Mouse (Mus musculus): ENCODE results near the gene Vps11. TPM values are rescaled to one million over a fixed set of nuclear protein-coding genes. Genes with fewer than 3 reads are reported as not detected.
"Not testable (repeated sequence)": the region's sequence is repeated elsewhere in the genome, so short reads cannot be mapped to it uniquely, and the experiment has no call there.

The Vps11 gene
- polyA plus RNA-seq, 1 experiment from 2014 or later, result 19.7 TPM

DNA sequence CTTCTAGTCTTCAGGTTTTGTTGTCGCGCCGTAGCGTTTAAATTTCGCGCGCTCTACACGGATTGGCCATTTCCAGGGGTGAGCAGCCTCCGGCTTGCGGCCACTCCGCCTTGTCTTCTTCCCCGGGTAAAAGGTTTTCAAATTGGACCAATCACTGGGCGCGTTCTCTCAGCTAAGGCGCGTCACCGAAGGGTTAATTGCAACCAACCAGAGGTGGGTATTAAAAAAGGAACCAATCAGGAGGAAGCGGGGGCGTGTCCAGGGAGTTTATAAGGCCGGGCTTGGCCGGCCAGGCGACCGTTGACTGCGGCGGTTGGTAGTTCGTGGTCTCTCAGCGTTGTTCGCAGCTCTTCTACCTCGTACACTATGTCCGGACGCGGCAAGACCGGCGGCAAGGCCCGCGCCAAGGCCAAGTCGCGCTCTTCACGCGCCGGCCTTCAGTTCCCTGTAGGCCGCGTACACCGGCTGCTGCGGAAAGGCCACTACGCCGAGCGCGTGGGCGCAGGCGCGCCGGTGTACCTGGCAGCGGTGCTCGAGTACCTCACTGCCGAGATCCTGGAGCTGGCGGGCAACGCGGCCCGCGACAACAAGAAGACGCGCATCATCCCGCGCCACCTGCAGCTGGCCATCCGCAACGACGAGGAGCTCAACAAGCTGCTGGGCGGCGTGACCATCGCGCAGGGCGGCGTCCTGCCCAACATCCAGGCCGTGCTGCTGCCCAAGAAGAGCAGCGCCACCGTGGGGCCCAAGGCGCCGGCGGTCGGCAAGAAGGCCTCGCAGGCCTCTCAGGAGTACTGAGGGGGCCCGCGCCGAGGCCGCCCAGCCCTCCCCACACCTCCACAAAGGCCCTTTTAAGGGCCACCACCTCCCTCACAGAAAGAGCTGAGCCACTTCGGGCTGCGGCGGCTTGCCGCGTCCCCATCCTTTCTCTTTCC is 26.8 kb downstream of the Vps11 start, which contains the start of gene H2afx:
Gene H2afx, plus strand, starts transcription at position 299 of the 935 bp plus-strand sequence.
- peaks cover 17% of the 10 kb centered on the region for H3K4me1 ChIP-seq (replicated peaks)
- peak within 1 kb of the TSS; percentile 98 for H3K9ac ChIP-seq
- under 1% methylated on average over 91 of the region's 91 CpGs for WGBS
- H3K27ac ChIP-seq (ENCODE audit: poor library complexity, severe bottlenecking), result peak within 1 kb of the TSS; percentile 99
- H3K9me3 ChIP-seq (replicated peaks), result no peaks in the 10 kb centered on the region
- peak; percentile 93 for ATAC-seq (ENCODE audit: insufficient number of reproducible peaks, low FRiP score)
- H3K27me3 ChIP-seq (replicated peaks), result no peaks in the 10 kb centered on the region
- H3K4me3 ChIP-seq, result peak within 1 kb of the TSS; percentile 95
- peaks cover 70% of the 10 kb centered on the region for H3K36me3 ChIP-seq
- peak within 1 kb of the TSS; percentile 69 for H3K4me2 ChIP-seq

DNA sequence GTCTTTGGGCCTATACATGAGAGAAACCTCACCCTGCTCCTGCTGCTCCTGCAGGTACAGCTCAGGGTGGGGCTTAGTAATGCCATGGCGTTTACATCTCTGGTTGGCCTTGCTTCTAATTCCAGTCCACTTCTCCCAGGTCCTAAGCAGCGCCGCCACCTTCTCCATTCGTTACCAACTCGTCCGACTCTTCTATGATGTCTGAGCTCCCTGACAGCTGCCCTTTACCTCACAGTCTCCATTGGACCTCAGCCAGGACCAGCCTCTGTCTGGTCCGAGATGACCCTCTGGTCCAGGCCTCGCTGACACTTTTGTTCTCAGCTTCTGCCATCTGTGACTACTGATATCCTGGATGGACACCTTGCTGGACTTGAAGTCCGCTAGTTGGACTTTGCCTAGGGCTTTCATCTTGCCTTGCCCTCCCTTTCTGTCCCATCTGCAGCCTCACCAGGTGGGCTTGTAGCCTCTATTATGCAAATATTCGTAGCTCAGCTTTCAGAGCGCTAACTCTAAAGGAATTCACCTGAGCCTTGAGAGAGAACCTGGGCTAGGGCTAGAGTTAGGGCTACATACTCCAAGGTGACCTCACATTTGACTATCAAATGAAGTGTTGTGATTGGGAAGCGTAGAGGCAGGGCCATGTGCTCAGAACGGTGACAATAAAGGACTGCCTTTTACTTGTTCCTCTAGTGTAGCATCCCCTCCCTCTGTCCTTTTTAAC is 28.4 kb downstream of the Vps11 start:
- Histone ChIP-seq H3K4me3 (no peak overlapping the region), H3K27ac (ENCODE audit: poor library complexity, severe bottlenecking) (no peak overlapping the region), H3K4me1 (replicated peaks) (peaks cover 17% of the 10 kb centered on the region), H3K36me3 (peaks cover 69% of the 10 kb centered on the region), H3K9me3 (replicated peaks) (no peaks in the 10 kb centered on the region), H3K4me2 (no peak overlapping the region), H3K9ac (no peak overlapping the region), H3K27me3 (replicated peaks) (no peaks in the 10 kb centered on the region)
- WGBS, result 93% methylated on average over 13 of the region's 13 CpGs
- no peak for ATAC-seq (ENCODE audit: insufficient number of reproducible peaks, low FRiP score)

DNA sequence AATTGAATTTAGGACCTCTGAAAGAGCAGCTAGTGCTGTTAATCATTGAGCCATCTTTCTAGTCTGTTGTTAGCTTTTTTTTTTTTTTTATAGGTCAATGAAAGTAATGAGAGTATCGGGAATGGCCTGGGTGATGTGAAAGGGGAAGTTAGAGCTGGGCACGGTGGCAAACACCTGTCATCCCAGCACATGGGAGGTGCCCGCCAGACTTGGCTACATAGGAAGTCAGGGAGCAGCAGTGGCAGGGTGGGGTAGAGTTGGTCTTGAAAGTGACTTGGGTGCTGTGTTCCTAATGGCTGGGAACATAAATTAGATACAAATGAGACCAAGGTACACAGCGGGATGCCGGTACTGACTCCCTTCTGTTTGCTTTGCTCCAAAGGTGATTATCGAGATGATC is 30.7 kb downstream of the Vps11 start:
- no peaks in the 10 kb centered on the region for H3K27me3 ChIP-seq (replicated peaks)
- peaks cover 54% of the 10 kb centered on the region for H3K36me3 ChIP-seq
- H3K9me3 ChIP-seq (replicated peaks), result no peaks in the 10 kb centered on the region
- H3K9ac ChIP-seq, result no peak overlapping the region
- WGBS, result 94% methylated on average over 6 of the region's 6 CpGs
- H3K4me3 ChIP-seq, result no peak overlapping the region
- H3K4me1 ChIP-seq (replicated peaks), result peaks cover 10% of the 10 kb centered on the region
- no peak overlapping the region for H3K4me2 ChIP-seq
- ATAC-seq (ENCODE audit: insufficient number of reproducible peaks, low FRiP score), result no peak
- H3K27ac ChIP-seq (ENCODE audit: poor library complexity, severe bottlenecking), result no peak overlapping the region

DNA sequence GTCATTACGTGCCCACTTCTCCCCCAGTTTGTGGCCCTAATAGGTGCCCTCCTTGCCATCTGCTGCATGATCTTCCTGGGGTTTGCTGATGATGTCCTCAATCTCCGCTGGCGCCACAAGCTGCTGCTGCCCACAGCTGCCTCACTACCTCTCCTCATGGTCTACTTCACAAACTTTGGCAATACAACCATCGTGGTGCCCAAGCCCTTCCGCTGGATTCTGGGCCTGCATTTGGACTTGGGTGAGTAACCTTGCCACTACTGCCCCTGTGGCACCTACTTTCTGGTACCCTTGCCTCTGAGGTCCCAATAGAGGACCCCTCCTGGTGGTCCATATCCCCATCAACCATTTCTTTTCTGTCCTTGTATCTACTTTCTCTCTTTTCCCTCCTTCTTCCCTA is 33.5 kb downstream of the Vps11 start:
- no peak for ATAC-seq (ENCODE audit: insufficient number of reproducible peaks, low FRiP score)

DNA sequence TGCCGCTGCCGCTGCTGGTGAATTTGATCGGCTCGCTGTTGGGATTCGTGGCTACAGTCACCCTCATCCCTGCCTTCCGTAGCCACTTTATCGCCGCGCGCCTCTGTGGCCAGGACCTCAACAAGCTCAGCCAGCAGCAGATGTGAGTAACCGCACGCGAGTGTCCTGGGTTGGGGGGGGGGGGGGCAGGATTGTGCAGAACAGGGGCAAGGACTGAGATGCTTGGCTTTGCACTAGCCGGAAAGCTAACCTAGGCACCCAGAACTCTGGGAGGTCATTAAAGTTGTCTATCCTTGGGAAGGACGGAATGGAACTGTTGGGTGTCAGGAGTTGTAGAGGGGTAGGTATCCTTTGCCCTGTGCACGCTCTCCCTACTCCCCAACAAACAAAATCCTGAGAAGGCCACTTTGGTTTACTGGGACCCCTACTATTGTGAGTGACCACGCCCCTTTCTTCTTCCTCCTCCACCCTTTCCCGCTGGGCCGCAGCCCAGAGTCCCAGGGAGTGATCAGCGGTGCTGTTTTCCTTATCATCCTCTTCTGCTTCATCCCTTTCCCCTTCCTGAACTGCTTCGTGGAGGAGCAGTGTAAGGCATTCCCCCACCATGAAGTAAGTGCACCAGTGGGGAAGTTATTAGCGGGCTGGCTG is 34.3 kb downstream of the Vps11 start:
- Histone ChIP-seq H3K4me2 (peak overlapping the region; percentile 72), H3K9ac (peak overlapping the region; percentile 90), H3K4me1 (replicated peaks) (peaks cover 12% of the 10 kb centered on the region), H3K36me3 (peaks cover 36% of the 10 kb centered on the region), H3K9me3 (replicated peaks) (no peaks in the 10 kb centered on the region), H3K27me3 (replicated peaks) (no peaks in the 10 kb centered on the region), H3K4me3 (peak overlapping the region; percentile 73), H3K27ac (ENCODE audit: poor library complexity, severe bottlenecking) (peak overlapping the region; percentile 95)
- peak; percentile 71 for ATAC-seq (ENCODE audit: insufficient number of reproducible peaks, low FRiP score)
- WGBS, result 0% methylated on average over 22 of the region's 22 CpGs

More for the DNA sequence above, 33.5 kb downstream of the Vps11 start:
- H3K27ac ChIP-seq (ENCODE audit: poor library complexity, severe bottlenecking), result peak overlapping the region; percentile 95; the same call in 1 of the 2 replicates
- no peaks in the 10 kb centered on the region for H3K9me3 ChIP-seq (replicated peaks)
- 90% methylated on average over 5 of the region's 5 CpGs for WGBS
- H3K36me3 ChIP-seq, result peaks cover 43% of the 10 kb centered on the region
- H3K9ac ChIP-seq, result peak overlapping the region; percentile 90
- peaks cover 12% of the 10 kb centered on the region for H3K4me1 ChIP-seq (replicated peaks)
- H3K27me3 ChIP-seq (replicated peaks), result no peaks in the 10 kb centered on the region
- peak overlapping the region; percentile 72 for H3K4me2 ChIP-seq
- peak overlapping the region; percentile 73 for H3K4me3 ChIP-seq

DNA sequence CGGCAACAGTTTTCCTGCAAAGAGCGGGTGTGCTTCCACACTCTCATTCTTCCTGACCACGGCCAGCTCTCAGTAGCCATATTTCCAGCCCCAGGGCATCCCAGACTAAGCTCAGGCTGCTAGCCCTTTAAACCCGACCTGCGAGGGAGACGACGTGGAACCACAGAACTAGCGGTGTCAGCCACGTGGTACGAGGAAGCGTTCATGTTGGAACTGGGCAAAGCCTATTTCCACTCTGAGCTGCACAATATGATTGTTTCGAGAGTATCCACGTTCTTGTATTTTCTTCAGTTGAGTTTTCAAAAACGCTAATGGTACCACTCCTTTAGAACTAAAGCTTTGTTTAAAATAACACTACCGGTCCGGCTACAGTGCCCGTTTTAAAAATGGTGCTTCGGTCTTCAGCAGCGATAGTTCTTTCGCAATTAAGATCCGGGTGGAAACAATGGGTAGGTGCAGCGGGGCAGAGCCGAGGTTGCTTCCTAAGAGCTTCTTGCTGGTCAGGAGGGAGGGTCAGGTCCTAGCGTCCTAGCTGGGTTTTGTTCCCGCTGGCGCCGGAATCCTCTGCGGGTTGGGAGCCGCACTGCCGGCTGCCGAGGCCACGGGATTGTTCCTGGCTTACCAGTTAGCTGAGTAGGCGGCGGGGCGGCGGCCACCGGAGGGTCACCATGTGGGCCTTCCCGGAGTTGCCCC is 35.0 kb downstream of the Vps11 start:
- Histone ChIP-seq H3K9me3 (replicated peaks) (no peaks in the 10 kb centered on the region), H3K36me3 (peaks cover 30% of the 10 kb centered on the region), H3K27ac (ENCODE audit: poor library complexity, severe bottlenecking) (peak overlapping the region; percentile 95), H3K4me1 (replicated peaks) (peaks cover 12% of the 10 kb centered on the region), H3K27me3 (replicated peaks) (no peaks in the 10 kb centered on the region), H3K4me2 (peak overlapping the region; percentile 72), H3K4me3 (peak overlapping the region; percentile 73), H3K9ac (peak overlapping the region; percentile 90)
- under 1% methylated on average over 38 of the region's 38 CpGs for WGBS
- peak; percentile 91 for ATAC-seq (ENCODE audit: insufficient number of reproducible peaks, low FRiP score)

DNA sequence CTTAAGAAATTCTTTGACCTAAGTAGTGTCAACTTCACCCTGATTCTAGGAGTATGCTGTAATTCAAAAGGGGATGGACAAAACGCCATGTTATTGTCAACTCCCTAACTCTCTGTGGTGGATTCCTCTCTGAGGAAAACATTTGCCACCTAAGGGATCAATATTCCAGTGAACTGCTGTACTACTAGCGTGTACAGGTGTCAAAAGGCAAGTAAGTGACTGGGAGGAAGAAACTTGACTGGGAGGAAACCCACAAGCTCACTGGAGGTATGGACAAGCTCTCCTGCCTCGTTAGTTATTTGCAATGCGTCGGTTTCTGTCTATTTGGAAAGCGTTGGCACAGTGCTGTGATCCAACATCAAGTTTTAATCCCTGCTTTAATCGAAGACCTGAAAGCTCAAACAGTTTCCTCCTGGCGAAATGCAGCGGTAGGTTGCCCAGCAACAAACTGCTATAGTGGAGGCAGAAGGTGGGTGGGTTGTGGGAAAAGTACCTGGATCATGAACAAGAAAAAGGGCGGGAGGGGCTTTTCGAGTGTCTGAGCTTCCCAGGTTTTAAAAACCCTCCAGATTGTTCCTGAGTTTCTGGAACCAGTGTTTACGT is 35.6 kb downstream of the Vps11 start, which contains the start of gene Dpagt1:
Gene Dpagt1, plus strand, starts transcription at position 252 of the 603 bp plus-strand sequence.
- peak within 1 kb of the TSS; percentile 73 for H3K4me3 ChIP-seq
- 3% methylated on average over 12 of the region's 12 CpGs for WGBS
- H3K9ac ChIP-seq, result peak within 1 kb of the TSS; percentile 90
- no peak for ATAC-seq (ENCODE audit: insufficient number of reproducible peaks, low FRiP score)
- H3K9me3 ChIP-seq (replicated peaks), result no peaks in the 10 kb centered on the region
- H3K4me1 ChIP-seq (replicated peaks), result peaks cover 14% of the 10 kb centered on the region
- H3K27me3 ChIP-seq (replicated peaks), result no peaks in the 10 kb centered on the region
- H3K27ac ChIP-seq (ENCODE audit: poor library complexity, severe bottlenecking), result peak within 1 kb of the TSS; percentile 95
- H3K4me2 ChIP-seq, result peak within 1 kb of the TSS; percentile 72
- peaks cover 23% of the 10 kb centered on the region for H3K36me3 ChIP-seq

DNA sequence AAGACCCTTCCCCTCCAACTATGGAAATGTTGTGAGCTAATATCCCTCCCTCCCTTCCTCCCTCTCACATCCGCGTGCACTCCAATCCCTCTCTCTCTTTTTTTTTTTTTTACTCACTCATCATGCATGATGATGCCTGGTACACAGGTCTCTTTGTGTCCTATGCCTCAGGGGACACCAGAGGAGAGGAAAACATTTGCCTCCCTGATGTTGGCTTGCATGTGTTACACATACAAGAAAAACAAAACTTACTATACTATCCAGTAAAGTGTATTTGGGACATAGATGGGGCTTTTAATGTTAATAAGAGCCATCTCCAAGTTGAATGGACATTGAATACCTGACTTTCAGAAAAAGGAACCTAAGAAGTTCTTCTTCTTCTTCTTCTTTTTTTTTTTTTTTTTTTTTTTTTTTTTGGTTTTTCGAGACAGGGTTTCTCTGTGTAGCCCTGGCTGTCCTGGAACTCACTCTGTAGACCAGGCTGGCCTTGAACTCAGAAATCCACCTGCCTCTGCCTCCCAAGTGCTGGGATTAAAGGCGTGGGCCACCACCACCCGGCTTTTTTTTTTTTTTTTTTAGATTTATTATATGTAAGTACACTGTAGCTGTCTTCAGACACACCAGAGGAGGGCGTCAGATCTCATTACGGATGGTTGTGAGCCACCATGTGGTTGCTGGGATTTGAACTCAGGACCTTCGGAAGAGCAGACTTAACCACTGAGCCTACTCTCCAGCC is 36.3 kb downstream of the Vps11 start:
- Histone ChIP-seq H3K4me3 (peak overlapping the region; percentile 73), H3K4me1 (replicated peaks) (peaks cover 19% of the 10 kb centered on the region), H3K27ac (ENCODE audit: poor library complexity, severe bottlenecking) (peak overlapping the region; percentile 95; the same call in 1 of the 2 replicates), H3K36me3 (peaks cover 16% of the 10 kb centered on the region), H3K4me2 (peak overlapping the region; percentile 72), H3K9ac (peak overlapping the region; percentile 90)
- H3K9me3 ChIP-seq (replicated peaks); H3K27me3 ChIP-seq (replicated peaks); ATAC-seq (ENCODE audit: insufficient number of reproducible peaks, low FRiP score): not testable (repeated sequence)
- 70% methylated on average over 7 of the region's 8 CpGs for WGBS

DNA sequence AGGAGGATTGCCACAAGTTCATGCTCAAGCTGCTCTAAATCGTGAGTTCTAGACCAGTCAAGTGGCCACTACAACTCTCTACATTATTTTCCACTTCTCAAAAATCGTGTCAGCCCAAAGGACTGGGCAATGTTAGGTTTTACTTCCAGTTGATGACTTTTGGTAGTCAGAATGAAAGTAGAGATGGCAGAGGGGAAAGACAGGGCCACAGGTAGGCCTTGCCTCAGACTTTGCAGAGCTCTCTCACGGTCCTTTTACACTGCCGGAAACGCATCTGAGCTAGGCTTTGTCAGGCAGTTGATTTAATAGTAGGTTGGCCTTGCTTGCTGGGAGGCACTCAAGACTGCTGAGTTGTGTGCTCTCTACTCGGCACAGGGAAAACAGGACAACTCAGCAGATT is 37.3 kb downstream of the Vps11 start:
- H3K4me2 ChIP-seq, result no peak overlapping the region
- H3K27me3 ChIP-seq (replicated peaks), result no peaks in the 10 kb centered on the region
- H3K4me1 ChIP-seq (replicated peaks), result peaks cover 21% of the 10 kb centered on the region
- H3K36me3 ChIP-seq, result peaks cover 9% of the 10 kb centered on the region
- H3K27ac ChIP-seq (ENCODE audit: poor library complexity, severe bottlenecking), result no peak overlapping the region
- H3K4me3 ChIP-seq, result no peak overlapping the region
- ATAC-seq (ENCODE audit: insufficient number of reproducible peaks, low FRiP score), result no peak
- H3K9me3 ChIP-seq (replicated peaks), result no peaks in the 10 kb centered on the region
- H3K9ac ChIP-seq, result no peak overlapping the region
- WGBS, result 83% methylated on average over 6 of the region's 6 CpGs

Measured in heart, embryonic 12.5 days (tissue).